Mouse (Mus musculus): Measurements from ENCODE around the gene Slc22a6.

DNA sequence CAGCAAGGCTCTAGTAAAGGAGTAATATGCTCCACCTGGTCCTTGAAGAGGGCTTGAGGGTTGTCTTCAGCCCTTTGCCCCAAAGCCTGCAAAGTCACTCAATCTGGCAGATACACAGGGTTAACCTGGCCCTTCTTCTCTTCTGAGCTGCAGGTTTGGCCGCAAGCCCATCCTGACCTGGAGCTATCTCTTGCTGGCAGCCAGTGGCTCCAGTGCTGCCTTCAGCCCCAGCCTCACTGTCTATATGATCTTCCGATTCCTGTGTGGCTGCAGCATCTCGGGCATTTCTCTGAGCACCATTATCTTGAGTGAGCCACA, 12.6 kb upstream of the Slc22a6 start:
- no peak for TF ChIP-seq CTCF (IDR thresholded peaks at IDR 0.05; ENCODE audit: control insufficient read depth, insufficient read depth, insufficient replicate concordance, low read depth, low read length)
- TF ChIP-seq POLR2A (IDR thresholded peaks at IDR 0.05; ENCODE audit: control insufficient read depth, low read depth, low read length), result no peak
